Mouse (Mus musculus): ENCODE results near the gene Hist1h4d.

GRCm38 (mm10) chr13:23575271-23575851, 6.0 kb upstream of the Hist1h4d start, which contains the start of gene Hist1h3d:
- TF ChIP-seq POLR2A (IDR thresholded peaks at IDR 0.05; ENCODE audit: control insufficient read depth, low read depth, low read length) = no peak
- TF ChIP-seq CTCF (IDR thresholded peaks at IDR 0.05; ENCODE audit: control insufficient read depth, insufficient read depth, insufficient replicate concordance, low read depth, low read length) = no peak

Measured in testis, adult 2 months (tissue).